Mouse (Mus musculus): ENCODE data around the gene Tpst2. TPM values are rescaled to one million over a fixed set of nuclear protein-coding genes. Genes with fewer than 3 reads are reported as not detected.

Tpst2 gene
- total RNA-seq (2021), result 10 to 100 TPM; 17.4 to 23.4 TPM
- long read RNA-seq, experiment 1, transcript Tpst2-201 (7 exons, 1,835 nt), result major isoform, 31 of 54 reads
- long read RNA-seq, experiment 1, partial matches to known transcripts, result 9 of 54 reads
- long read RNA-seq, experiment 1, other reads (novel, unspliced or antisense), result 13 of 54 reads
- long read RNA-seq, experiment 2, transcript Tpst2-201 (7 exons, 1,835 nt), result major isoform, 42 of 61 reads
- long read RNA-seq, experiment 2, partial matches to known transcripts, result 7 of 61 reads
- long read RNA-seq, experiment 2, other reads (novel, unspliced or antisense), result 9 of 61 reads

DNA sequence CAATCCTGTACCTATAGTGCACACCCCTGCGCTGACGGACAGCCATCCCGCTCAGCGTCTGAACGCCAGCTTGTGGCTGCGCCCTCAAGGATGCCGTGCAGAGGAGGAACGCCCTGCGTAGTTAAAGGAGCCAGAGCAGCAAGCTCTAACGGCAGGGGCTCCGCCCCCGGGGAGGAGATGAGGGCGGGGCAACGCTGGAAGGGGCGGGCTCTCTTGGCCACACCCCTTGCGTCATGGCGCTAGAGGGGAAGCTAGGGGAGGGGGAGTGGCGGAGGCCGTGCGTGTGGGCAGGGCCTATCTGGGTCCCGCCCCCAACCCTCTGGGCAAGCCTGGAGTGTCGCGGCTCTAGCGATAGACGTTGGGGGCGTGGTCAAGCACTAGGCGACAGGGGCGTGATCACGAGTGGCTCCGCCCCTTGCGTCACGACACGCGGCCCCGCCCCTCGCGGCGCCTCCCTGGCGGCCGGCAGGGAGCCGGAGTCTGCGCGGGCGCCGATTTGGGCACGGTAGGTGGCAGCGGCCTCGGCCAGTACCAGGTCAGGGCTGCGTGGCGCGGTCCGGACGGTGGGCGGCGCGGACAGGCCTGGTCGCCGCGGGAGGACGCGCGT, at the start of gene Tpst2:
TSS of gene Tpst2 (plus strand) at position 425 of the 607 bp plus-strand sequence.
- intact Hi-C loops (cut with DNase I; ENCODE audit: low total_unique reads), result no loop called here

GRCm38 (mm10) chr5:112227354-112227753, 49.1 kb upstream of the Tpst2 start:
- peak; percentile 45 for DNase-seq
- intact Hi-C loops (cut with DNase I; ENCODE audit: low total_unique reads), result no loop called here

More for the DNA sequence above, at the start of gene Tpst2:
- DNase-seq, result peak; percentile 99

GRCm38 (mm10) chr5:112227898-112228239, 48.6 kb upstream of the Tpst2 start:
- intact Hi-C loops (cut with DNase I; ENCODE audit: low total_unique reads), result no loop called here
- no peak for DNase-seq

GRCm38 (mm10) chr5:112228240-112229076, 48.0 kb upstream of the Tpst2 start:
- intact Hi-C loops (cut with DNase I; ENCODE audit: low total_unique reads), result no loop called here
- no peak for DNase-seq

GRCm38 (mm10) chr5:112235806-112236205, 40.7 kb upstream of the Tpst2 start:
- no peak for DNase-seq
- intact Hi-C loops (cut with DNase I; ENCODE audit: low total_unique reads), result no loop called here

- DNase-seq, result no peak
- intact Hi-C loops (cut with DNase I; ENCODE audit: low total_unique reads), result no loop called here
Measured at GRCm38 (mm10) chr5:112236631-112237030, 39.9 kb upstream of the Tpst2 start.

DNA sequence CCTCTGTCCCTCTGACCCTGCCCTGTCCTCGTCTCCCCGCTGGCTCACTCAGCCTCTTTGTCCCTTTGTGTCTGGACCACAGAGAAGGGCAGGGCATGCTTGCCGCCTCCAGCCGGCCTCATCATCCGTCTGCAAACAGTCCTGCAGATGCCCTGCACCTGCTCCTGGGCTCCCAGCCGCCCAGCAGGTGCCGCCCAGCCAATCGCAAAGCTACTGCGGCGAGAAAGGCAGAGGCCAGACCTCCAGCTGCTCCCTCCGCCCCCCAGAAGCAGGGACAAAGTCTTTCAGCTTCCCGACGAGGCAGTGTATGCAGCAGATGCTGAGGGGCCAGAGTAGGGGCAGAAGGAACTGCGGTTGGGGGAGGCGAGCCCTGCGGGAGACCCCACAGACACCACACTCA, 39.1 kb upstream of the Tpst2 start:
- intact Hi-C loops (cut with DNase I; ENCODE audit: low total_unique reads), result no loop called here
- no peak for DNase-seq

- intact Hi-C loops (cut with DNase I; ENCODE audit: low total_unique reads), result no loop called here
- DNase-seq, result no peak
Measured at GRCm38 (mm10) chr5:112237866-112238570, 38.5 kb upstream of the Tpst2 start.

DNA sequence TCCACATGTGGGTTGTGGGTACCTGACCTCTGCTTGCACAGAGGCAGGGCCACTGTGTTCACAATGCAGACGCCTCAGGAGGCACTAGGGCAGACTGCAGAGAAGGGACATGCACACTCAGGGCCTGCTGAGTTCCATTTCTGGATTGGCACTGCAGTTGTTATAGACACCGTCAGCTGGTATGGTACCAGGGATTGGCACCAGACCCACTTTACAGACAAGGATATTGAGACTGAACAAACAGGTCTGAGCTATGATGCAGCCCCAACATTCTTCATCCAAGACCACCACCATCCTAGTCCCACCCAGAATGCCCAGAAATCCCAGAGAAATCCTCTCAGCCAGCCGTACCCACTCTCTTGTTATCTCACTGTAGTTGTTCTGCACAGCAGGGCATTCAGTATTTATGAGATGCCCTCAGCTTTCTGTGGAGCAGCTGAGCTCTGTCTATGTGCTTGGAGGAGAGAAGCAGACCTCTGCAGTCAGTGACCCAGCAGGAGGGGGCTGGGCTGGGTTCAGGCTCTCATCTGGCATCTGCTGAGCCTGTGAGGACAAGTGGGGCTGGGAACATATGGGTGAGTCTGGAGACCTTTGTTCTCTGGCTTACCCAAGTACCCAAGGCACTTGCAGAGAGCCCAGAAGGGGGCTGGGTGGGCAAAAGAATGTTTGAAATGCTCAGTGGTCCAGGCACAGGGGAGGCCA, 37.6 kb upstream of the Tpst2 start:
- intact Hi-C loops (cut with DNase I; ENCODE audit: low total_unique reads), result no loop called here
- no peak for DNase-seq

DNA sequence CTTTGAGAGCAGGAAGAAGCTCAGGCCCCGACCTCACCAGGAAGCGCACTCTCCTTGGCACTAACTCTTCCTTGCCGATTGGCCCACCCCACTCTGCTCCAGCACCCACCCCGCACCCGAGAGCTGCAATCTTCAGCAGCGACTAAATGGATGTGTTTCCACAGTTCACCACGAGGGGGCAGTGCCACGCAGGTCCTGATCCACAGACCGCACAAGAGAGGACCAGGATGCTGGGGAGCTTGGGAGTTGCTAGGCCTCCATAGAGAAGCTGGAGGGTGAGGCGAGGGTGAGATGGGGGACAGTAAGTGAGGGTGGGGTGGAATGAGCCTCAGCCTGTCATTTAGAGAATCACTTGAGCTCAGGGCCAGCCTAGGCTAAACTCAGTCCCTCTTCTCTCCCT, 35.7 kb upstream of the Tpst2 start:
- intact Hi-C loops (cut with DNase I; ENCODE audit: low total_unique reads), result loop anchor here (2.0 to 5.0 kb wide), 2 partner anchors 94 to 187 kb away; no protein-coding TSS in a partner anchor

GRCm38 (mm10) chr5:112241849-112242248, 34.6 kb upstream of the Tpst2 start:
- intact Hi-C loops (cut with DNase I; ENCODE audit: low total_unique reads), result loop anchor here (2.0 to 5.0 kb wide), 2 partner anchors 93 to 185 kb away; no protein-coding TSS in a partner anchor
- DNase-seq, result no peak

More for the DNA sequence above, 35.7 kb upstream of the Tpst2 start:
- DNase-seq, result peak; percentile 85

DNA sequence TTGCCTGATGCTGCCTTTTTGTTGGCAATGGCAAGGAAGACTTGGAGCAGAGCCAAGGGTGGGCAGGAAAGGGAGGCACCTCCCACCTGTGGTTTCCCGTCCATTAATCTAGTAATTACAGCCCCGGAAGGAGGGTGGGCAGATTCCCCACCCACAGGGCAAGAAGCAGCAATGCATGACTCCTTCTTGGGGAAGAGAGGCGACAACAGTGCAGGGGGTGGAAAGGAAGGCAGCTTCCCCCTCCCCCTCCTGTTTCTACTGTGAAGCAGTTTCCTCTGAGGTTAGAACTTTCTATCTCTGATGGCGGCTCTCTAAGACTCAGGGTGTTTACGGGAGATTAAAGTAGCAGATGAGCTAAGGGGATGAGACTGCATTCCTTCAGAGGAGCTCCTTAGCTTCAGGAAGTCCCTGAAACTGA, 34.1 kb upstream of the Tpst2 start:
- no peak for DNase-seq
- intact Hi-C loops (cut with DNase I; ENCODE audit: low total_unique reads), result loop anchor here (5.0 kb wide), 1 partner anchor 185 kb away; no protein-coding TSS in a partner anchor

DNA sequence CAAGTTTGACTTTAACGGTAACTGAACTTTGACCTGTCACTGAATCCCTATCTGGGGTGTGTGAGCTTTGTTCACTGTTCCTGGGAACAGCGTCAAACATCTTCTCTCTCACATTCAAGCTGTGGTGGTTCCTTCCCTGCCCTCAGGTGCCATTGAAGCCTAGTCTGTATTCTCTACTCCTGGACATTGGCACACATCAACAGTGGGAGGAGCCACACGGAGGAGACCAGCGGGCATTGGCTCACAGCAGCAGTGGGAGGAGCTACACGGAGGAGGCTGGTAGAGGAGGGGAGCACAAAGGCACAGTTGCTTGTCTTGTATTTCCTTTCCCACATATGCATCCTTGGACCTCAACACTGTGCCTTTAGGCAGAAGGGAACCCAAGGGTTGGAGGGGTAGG, 33.5 kb upstream of the Tpst2 start:
- no peak for DNase-seq
- intact Hi-C loops (cut with DNase I; ENCODE audit: low total_unique reads), result loop anchor here (5.0 kb wide), 1 partner anchor 184 kb away; no protein-coding TSS in a partner anchor

GRCm38 (mm10) chr5:112243539-112244274, 32.8 kb upstream of the Tpst2 start:
- DNase-seq, result no peak
- intact Hi-C loops (cut with DNase I; ENCODE audit: low total_unique reads), result loop anchor here (5.0 kb wide), 1 partner anchor 184 kb away; no protein-coding TSS in a partner anchor

GRCm38 (mm10) chr5:112244275-112244562, 32.3 kb upstream of the Tpst2 start:
- intact Hi-C loops (cut with DNase I; ENCODE audit: low total_unique reads), result loop anchor here (5.0 kb wide), 1 partner anchor 183 kb away; no protein-coding TSS in a partner anchor

GRCm38 (mm10) chr5:112244890-112245615, 31.4 kb upstream of the Tpst2 start:
- intact Hi-C loops (cut with DNase I; ENCODE audit: low total_unique reads), result loop anchor here (5.0 kb wide), 1 partner anchor 182 kb away; no protein-coding TSS in a partner anchor
- no peak for DNase-seq

More at GRCm38 (mm10) chr5:112244275-112244562, 32.3 kb upstream of the Tpst2 start:
- DNase-seq, result no peak

DNA sequence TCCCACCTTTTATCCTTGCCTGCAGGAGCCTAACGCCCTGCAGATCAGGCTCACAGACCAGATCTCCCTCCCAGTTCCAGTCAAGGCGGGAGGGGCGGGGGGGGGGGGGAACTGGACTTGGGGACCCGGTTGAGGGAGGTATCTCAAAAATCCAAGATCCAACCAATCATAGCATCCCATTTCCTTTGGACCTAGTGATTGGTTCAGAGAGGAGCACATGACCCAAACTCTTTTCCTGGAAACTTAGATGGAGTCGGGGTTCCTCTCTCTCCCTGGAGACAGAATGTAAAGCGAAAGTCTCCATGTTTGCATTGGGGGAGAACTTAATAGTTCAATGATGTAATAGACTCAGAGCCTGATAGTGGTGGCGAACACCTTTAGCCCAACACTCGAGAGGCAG, 29.1 kb upstream of the Tpst2 start:
- intact Hi-C loops (cut with DNase I; ENCODE audit: low total_unique reads), result no loop called here
- DNase-seq, result no peak

GRCm38 (mm10) chr5:112249106-112249505, 27.4 kb upstream of the Tpst2 start:
- intact Hi-C loops (cut with DNase I; ENCODE audit: low total_unique reads), result no loop called here
- no peak for DNase-seq

All from gastrocnemius, postnatal 14 days (tissue).